Mouse (Mus musculus) heart, embryonic 13.5 days (tissue): ENCODE data around the gene Nf2. TPM values are rescaled to one million over a fixed set of nuclear protein-coding genes. Genes with fewer than 3 reads are reported as not detected.

Source experiments
- ATAC-seq: fragments of 200-750 bp; cut with Nextera tagmentation; 2 replicates; pipeline ENCODE4 v1.8.0; 2017; ENCODE audit warnings: moderate TSS enrichment; ENCODE audit not compliant: insufficient number of reproducible peaks, low FRiP score, low TSS enrichment; ENCODE audit errors: extremely low read depth
- H3K27ac ChIP-seq: fragments of 300-500 bp; sonication (generic); replicated peaks from 2 replicates; pipeline ENCODE4 v1.5.1; 2015; ENCODE audit warnings: moderate library complexity, mild to moderate bottlenecking, inconsistent platforms
- H3K27me3 ChIP-seq: fragments of 300-500 bp; sonication (generic); replicated peaks from 2 replicates; pipeline ENCODE4 v1.6.1; 2015; ENCODE audit warnings: mild to moderate bottlenecking, inconsistent platforms
- H3K36me3 ChIP-seq: fragments of 300-500 bp; sonication (generic); 2 replicates; pipeline ENCODE4 v1.6.1; 2015; ENCODE audit warnings: mild to moderate bottlenecking, inconsistent platforms
- H3K4me1 ChIP-seq: fragments of 300-500 bp; sonication (generic); 2 replicates; pipeline ENCODE4 v1.6.1; 2015; ENCODE audit warnings: inconsistent platforms
- H3K4me2 ChIP-seq: fragments of 300-500 bp; sonication (generic); 2 replicates; pipeline ENCODE4 v1.6.1; 2015; ENCODE audit warnings: inconsistent platforms, mild to moderate bottlenecking, moderate library complexity
- H3K4me3 ChIP-seq: fragments of 300-500 bp; sonication (generic); 2 replicates; pipeline ENCODE4 v1.5.1; 2015; ENCODE audit warnings: moderate library complexity, mild to moderate bottlenecking, inconsistent platforms
- H3K9ac ChIP-seq: fragments of 300-500 bp; sonication (generic); 2 replicates; pipeline ENCODE4 v1.6.1; 2015; ENCODE audit warnings: inconsistent platforms, mild to moderate bottlenecking, moderate library complexity
- H3K9me3 ChIP-seq: fragments of 300-500 bp; sonication (generic); 2 replicates; pipeline ENCODE4 v1.6.1; 2016; ENCODE audit warnings: inconsistent platforms
- WGBS: fragments of 180-500 bp; shearing (Covaris S2); methylation state at CpG from one replicate; pipeline ENCODE4 v1.1.7; 2015; ENCODE audit warnings: mixed read lengths; 5-methylcytosine and 5-hydroxymethylcytosine counted together
- polyA plus RNA-seq: library from polyadenylated mRNA; unstranded; fragments of >200 nt; fragmentation: Nextera tagmentation; extraction: Ambion mirVana; gene quantifications from 2 replicates; pipeline ENCODE4 v1.2.1, GENCODE M21; 2015

Nf2 gene
- polyA plus RNA-seq, 1 experiment from 2014 or later, result 37.3 TPM

DNA sequence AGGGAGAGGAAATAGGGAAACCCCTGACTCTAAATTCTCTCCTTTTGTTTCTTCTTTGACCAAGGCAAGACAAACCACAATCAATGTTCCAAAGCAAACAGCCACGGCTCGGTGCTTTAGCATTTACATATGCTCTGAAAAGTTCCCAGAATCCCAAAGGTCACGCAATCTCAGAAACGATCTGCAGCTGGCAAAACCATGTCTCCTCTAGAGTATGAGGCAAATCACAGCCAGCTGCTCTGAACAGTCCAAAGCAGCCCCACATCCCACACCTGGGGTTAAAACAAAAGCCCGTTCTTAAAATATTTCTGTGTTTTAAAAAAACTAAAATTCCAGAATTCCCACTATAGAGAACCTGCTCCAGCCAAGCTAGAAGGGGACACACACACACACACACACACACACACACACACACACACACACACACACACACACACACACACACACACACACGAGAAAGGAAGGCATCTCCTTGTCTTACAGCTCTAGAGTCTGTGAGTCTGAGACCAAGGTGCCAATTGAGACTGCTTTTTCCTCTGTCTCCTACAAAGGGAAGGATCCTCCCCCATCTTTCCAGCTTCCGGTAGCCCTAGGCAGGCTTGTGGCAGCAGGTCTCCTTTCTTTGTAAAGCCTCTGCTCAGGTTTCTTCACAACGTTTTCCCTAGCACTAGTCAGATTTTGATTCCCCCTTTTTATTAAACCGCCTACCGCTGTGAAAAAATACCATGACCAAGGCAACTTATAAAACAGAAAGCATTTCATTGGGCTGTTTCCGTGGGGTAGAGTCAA, 12.7 kb upstream of the Nf2 start:
- no peaks in the 10 kb centered on the region for H3K4me1 ChIP-seq
- ATAC-seq, result no peak
- H3K27me3 ChIP-seq, result no peaks in the 10 kb centered on the region
- H3K36me3 ChIP-seq, result no peaks in the 10 kb centered on the region
- H3K9me3 ChIP-seq, result no peaks in the 10 kb centered on the region
- H3K4me3 ChIP-seq, result no peak overlapping the region
- 54% methylated on average over 11 of the region's 11 CpGs for WGBS
- no peak overlapping the region for H3K27ac ChIP-seq
- no peak overlapping the region for H3K9ac ChIP-seq
- H3K4me2 ChIP-seq, result no peak overlapping the region

DNA sequence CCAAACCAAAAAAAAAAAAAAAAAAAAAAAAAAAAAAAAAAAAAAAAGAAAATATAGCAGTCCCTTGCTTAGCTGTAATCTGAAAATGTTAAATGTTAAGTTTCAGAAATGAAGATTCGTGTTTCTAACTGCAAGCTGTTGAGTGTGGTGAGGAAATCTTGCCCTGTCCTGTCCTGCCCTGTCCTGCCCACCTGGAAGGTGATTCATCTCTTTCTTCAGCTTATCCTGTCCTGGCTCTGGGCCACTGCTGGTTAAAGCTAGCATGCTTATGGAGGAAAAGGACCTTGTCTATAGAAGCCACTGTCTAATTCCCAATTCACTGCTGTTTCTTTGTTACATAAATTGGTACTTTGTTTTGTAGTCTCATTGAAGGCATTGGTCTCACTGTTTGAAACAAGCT, 11.7 kb upstream of the Nf2 start:
- Histone ChIP-seq H3K27me3 (no peaks in the 10 kb centered on the region), H3K27ac (no peak overlapping the region), H3K4me3 (no peak overlapping the region), H3K4me1 (no peaks in the 10 kb centered on the region), H3K9me3 (no peaks in the 10 kb centered on the region), H3K4me2 (no peak overlapping the region), H3K36me3 (no peaks in the 10 kb centered on the region), H3K9ac (no peak overlapping the region)
- WGBS, result 53% methylated on average over 1 of the region's 1 CpGs
- ATAC-seq, result no peak

DNA sequence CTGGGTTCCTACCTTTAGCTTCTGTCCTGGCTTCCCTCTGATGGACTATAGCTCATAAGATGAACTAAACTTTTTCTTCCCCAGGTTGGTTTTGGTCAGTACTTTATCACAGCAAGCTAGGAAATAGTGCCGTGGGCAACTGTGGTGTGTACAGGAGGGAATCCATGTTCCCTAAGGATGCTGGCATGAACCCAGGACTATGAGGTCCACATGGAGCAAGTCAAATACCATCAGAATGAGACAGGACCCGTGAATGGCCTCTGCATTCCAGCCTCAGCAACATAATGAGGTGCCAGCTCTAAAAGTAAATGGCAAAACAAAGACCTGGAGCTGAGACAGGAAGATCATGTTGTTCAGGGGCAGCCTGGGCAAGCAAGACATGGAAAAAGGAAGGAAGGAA, 9.1 kb upstream of the Nf2 start:
- H3K9ac ChIP-seq, result no peak overlapping the region
- no peak overlapping the region for H3K4me3 ChIP-seq
- no peak overlapping the region for H3K27ac ChIP-seq
- 47% methylated on average over 2 of the region's 2 CpGs for WGBS
- no peak for ATAC-seq
- no peaks in the 10 kb centered on the region for H3K9me3 ChIP-seq
- no peaks in the 10 kb centered on the region for H3K27me3 ChIP-seq
- H3K4me1 ChIP-seq, result no peaks in the 10 kb centered on the region
- H3K4me2 ChIP-seq, result no peak overlapping the region
- no peaks in the 10 kb centered on the region for H3K36me3 ChIP-seq

DNA sequence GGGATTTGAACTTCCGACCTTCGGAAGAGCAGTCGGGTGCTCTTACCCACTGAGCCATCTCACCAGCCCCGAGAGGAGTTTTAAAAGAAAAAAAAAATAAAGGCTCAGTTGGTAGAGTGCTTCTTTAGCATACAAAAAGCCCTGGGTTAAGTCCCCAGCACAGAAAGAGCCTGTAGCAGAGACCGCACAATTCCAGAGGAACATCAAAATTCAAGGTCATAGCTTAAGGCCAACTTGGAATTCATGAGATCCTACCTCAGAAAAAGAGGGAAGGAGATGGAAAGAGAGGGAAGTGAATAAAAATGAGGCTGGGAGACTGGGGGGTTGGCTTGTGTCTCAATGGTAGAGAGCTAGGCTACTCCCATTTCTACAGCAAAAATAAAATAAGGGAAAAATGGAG, 4.8 kb upstream of the Nf2 start:
- H3K4me1 ChIP-seq, result no peaks in the 10 kb centered on the region
- H3K27ac ChIP-seq, result no peak overlapping the region
- H3K9me3 ChIP-seq, result no peaks in the 10 kb centered on the region
- H3K9ac ChIP-seq, result no peak overlapping the region
- H3K4me3 ChIP-seq, result no peak overlapping the region
- H3K4me2 ChIP-seq, result no peak overlapping the region
- ATAC-seq, result no peak
- 85% methylated on average over 5 of the region's 5 CpGs for WGBS
- H3K36me3 ChIP-seq, result no peaks in the 10 kb centered on the region
- no peaks in the 10 kb centered on the region for H3K27me3 ChIP-seq

DNA sequence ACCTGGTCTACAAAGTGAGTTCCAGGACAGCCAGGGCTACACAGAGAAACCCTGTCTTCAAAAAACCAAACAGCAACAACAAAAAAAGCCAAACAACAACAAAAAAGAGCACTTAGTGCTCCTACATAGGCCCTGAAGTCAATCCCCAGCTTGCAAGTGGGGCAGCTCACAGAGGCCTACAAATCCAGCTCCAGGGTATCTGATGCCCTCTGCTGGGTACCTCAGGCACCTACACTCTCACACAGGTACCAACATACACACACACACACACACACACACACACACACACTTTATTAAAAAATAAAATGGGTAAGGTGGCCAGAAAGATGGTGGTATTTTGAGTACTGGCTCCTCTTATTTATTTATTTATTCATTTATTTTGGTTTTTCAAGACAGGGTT, 3.7 kb upstream of the Nf2 start:
- H3K9me3 ChIP-seq, result no peaks in the 10 kb centered on the region
- no peaks in the 10 kb centered on the region for H3K27me3 ChIP-seq
- no peaks in the 10 kb centered on the region for H3K36me3 ChIP-seq
- H3K9ac ChIP-seq, result no peak overlapping the region
- H3K4me1 ChIP-seq, result peaks cover 3% of the 10 kb centered on the region
- ATAC-seq, result no peak
- no peak overlapping the region for H3K4me2 ChIP-seq
- H3K27ac ChIP-seq, result no peak overlapping the region
- no peak overlapping the region for H3K4me3 ChIP-seq

DNA sequence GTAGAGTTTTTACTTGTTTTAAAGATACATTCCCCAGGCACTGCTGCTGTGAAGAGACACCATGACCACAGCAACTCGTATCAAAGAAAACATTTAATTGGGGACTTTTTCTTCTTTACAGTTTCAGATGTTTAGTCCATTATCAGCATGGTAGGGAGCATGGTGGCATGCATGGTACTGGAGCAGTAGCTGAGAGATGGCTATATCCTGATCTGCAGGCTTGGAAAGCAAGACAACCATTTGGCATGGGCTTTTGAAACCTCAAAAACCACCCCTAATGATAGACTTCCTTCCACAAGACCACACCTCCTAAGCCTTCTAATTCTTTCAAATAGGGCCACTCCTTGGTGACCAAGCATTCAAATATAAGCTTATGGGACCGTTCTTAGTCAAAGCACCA, 1.1 kb upstream of the Nf2 start:
- 91% methylated on average over 2 of the region's 2 CpGs for WGBS
- Histone ChIP-seq H3K9ac (no peak overlapping the region), H3K27me3 (no peaks in the 10 kb centered on the region), H3K9me3 (no peaks in the 10 kb centered on the region), H3K4me2 (peak overlapping the region; percentile 66; the same call in 1 of the 2 replicates), H3K36me3 (no peaks in the 10 kb centered on the region), H3K27ac (no peak overlapping the region), H3K4me3 (no peak overlapping the region), H3K4me1 (peaks cover 14% of the 10 kb centered on the region)
- no peak for ATAC-seq

DNA sequence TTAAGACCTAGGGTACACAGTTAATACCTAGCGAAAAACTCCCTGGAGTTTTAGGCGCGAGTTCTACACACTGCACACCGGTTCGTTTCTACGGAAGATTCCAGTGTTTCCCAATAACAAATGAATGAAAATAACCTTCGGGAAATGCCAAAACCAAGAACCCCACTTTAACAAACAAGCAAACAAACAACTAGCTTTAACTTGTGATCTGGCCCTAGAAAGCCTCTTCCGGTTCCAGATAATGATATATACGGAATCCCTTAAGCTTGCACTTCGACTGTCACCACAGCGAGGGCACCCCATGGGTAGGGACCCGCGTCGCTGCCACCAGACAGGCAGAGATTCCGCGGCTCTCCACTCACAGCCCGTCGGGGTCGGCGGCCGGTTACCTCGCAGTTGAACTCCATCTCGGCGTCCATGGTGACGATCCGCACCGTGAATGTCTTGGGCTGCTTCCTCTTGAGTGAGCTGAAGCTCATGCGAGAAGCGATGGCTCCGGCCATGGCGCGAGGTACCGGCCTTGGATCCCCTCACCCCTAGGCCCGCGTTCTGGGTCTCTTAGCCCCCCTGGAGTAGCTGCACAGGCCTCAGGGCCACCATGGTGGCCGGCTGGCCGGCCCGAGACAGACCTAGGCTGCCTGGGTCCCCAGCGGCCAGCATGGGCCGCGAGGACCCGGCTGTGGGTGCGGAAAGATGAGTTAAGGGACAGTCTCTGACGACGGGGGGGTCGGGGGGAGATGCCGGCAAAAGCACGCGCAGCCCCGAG, 670 bp downstream of the Nf2 start:
- Histone ChIP-seq H3K27ac (peak overlapping the region; percentile 91), H3K9ac (peak overlapping the region; percentile 99), H3K9me3 (no peaks in the 10 kb centered on the region), H3K4me1 (peaks cover 14% of the 10 kb centered on the region), H3K4me2 (peak overlapping the region; percentile 68), H3K36me3 (no peaks in the 10 kb centered on the region), H3K4me3 (peak overlapping the region; percentile 99), H3K27me3 (no peaks in the 10 kb centered on the region)
- under 1% methylated on average over 50 of the region's 50 CpGs for WGBS
- ATAC-seq, result peak; percentile 1; the same call in 1 of the 2 replicates

DNA sequence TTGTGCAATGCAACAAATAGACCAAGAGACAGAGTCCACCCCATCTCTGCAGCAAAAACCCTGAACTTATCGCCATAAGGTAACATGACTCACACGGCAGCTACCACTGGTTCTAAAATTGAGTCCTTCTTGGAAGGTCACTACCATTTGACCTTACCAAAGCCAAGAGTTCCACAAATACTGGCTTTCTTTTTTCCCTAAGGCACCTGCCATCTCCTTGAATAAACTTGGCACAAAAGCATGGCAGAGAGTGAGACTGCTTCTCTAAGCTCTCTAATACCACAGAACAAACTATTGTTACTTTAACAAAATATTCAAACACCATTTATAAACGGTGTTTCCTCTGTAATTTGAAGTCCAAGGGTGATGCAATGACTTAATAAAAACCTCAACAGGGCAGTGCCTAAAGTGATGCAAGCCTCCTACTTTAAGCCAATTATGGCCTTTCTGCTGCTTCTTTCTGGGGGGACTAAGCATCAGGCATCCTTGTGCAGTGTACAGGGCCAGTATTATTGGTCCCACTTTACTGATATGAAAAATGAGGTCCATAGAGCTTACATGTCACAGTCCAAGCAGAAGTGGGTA, 8.3 kb downstream of the Nf2 start:
- no peak for ATAC-seq

DNA sequence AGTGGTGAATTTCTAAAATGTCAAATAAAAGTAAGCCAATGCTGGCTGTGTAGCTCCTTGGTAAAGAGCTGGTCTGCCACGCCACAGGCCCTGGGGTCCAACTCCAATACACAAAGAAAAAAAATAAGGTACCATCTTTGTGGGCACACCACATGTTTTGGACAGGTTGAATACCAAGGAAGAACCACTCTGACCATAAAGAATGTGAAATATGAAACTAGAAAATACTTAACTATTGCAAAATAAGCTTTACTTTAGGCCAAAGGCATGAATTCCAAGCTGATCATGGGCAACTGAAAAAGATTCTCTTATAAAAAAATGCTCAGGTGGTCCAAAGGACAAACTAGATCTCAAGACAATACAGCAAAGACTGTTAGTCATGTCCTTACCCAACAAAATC, 11.1 kb downstream of the Nf2 start:
- Histone ChIP-seq H3K27ac (no peak overlapping the region), H3K9ac (no peak overlapping the region), H3K9me3 (no peaks in the 10 kb centered on the region), H3K4me3 (no peak overlapping the region), H3K4me2 (no peak overlapping the region), H3K36me3 (no peaks in the 10 kb centered on the region; the same call in 1 of the 2 replicates), H3K27me3 (no peaks in the 10 kb centered on the region), H3K4me1 (peaks cover 20% of the 10 kb centered on the region)
- 73% methylated on average over 1 of the region's 1 CpGs for WGBS
- ATAC-seq, result no peak

More for the DNA sequence above, 8.3 kb downstream of the Nf2 start:
- no peaks in the 10 kb centered on the region; the same call in 1 of the 2 replicates for H3K36me3 ChIP-seq
- H3K9me3 ChIP-seq, result no peaks in the 10 kb centered on the region
- 82% methylated on average over 3 of the region's 3 CpGs for WGBS
- no peak overlapping the region for H3K4me2 ChIP-seq
- no peak overlapping the region for H3K9ac ChIP-seq
- H3K4me1 ChIP-seq, result peaks cover 17% of the 10 kb centered on the region
- no peaks in the 10 kb centered on the region for H3K27me3 ChIP-seq
- H3K4me3 ChIP-seq, result no peak overlapping the region
- no peak overlapping the region for H3K27ac ChIP-seq

DNA sequence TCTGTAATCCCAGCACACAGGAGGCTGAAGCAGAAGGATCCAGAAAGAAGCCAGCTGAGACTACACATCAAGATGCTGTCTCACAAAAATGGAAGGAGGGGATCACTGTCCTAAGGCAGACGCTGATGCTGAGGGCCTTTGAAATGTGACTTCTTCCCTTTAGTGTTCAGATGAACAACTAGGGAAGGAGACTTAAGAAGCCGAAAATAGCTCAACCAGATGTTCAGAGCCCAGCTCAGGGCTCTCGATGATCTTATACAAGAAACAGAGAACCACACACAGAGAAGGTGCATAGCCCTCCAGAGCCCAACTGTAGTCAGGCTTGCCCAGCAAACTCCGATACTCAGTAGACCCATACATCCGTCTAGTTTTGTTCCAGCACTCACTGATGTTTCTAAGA, 12.0 kb downstream of the Nf2 start:
- Histone ChIP-seq H3K4me2 (no peak overlapping the region), H3K27ac (no peak overlapping the region), H3K9me3 (no peaks in the 10 kb centered on the region), H3K9ac (no peak overlapping the region), H3K4me1 (peaks cover 20% of the 10 kb centered on the region), H3K4me3 (no peak overlapping the region), H3K36me3 (no peaks in the 10 kb centered on the region), H3K27me3 (no peaks in the 10 kb centered on the region)
- 64% methylated on average over 5 of the region's 5 CpGs for WGBS
- ATAC-seq, result no peak

DNA sequence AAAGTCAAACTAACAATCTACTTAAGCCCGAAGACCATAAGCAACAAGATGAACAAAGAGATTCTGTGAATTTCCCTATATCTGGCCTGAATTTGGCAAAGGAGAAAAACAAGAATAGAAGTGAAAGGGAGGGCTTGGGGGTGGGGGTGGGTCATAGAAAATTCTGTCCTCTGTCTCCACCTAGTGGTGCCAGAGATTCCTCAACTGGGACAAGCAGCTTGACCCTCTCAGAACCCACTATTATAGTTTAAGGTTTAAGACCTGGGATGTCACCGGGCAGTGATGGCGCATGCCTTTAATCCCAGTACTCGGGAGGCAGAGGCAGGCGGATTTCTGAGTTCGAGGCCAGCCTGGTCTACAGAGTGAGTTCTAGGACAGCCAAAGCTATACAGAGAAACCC, 12.6 kb downstream of the Nf2 start:
- 45% methylated on average over 6 of the region's 6 CpGs for WGBS
- Histone ChIP-seq H3K27me3 (no peaks in the 10 kb centered on the region), H3K4me1 (peaks cover 20% of the 10 kb centered on the region), H3K4me3 (no peak overlapping the region), H3K9me3 (no peaks in the 10 kb centered on the region), H3K4me2 (no peak overlapping the region), H3K36me3 (no peaks in the 10 kb centered on the region), H3K9ac (no peak overlapping the region), H3K27ac (no peak overlapping the region)
- ATAC-seq, result no peak
